Mouse (Mus musculus): ENCODE measurements at regions not wholly inside any gene's neighbourhood (a gene's known extent, or its start where the extent isn't known, plus 50 kb on each side); places are given as distances from the start of the nearest gene placed in this dataset.

DNA sequence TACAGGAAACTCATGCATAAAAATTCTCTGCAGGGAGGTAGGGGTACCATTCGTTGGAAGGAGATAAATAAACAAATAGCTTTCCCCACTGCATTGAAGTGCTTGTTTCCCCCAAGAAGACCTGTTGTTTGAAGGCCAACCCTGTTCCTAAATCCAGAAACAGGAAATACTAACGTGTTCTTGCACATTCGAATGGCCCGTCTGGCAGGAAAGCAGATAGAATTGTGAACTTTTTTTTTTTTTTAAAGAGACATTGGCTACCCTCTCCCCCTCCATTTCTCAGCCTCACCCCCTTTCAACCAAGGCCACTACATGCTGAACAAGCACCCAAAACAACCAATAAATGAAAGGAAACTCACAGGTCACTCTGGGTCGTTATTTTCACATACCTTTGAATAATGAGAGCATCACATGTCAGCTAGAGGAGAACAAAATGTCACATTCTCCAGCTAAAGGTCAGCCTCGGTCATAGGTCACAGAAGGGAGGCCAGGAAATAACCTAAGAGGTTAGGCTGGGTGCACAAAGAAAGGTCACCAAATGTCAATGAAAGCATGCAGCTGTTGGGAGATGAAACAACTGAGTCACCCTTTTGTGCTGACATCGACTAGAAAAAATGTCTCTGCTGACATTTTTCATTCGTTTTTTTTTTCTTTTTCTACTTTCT, 250.8 kb upstream of the Usp25 start:
- Histone ChIP-seq H3K27me3 (ENCODE audit: control insufficient read depth, insufficient read depth, low read length) (no peaks in the 10 kb centered on the region), H3K27ac (ENCODE audit: control insufficient read depth, insufficient read depth, low read depth, low read length) (no peak overlapping the region), H3K36me3 (ENCODE audit: control insufficient read depth, insufficient read depth, low read length) (no peaks in the 10 kb centered on the region), H3K4me3 (ENCODE audit: control insufficient read depth, low read depth, low read length) (no peak overlapping the region), H3K4me1 (ENCODE audit: control insufficient read depth, insufficient read depth, low read length) (no peaks in the 10 kb centered on the region)
- TF ChIP-seq CTCF (IDR thresholded peaks at IDR 0.05; ENCODE audit: control insufficient read depth, insufficient read depth, insufficient replicate concordance, low read depth, low read length) (no peak), POLR2A (IDR thresholded peaks at IDR 0.05; ENCODE audit: control insufficient read depth, low read depth, low read length) (no peak)

DNA sequence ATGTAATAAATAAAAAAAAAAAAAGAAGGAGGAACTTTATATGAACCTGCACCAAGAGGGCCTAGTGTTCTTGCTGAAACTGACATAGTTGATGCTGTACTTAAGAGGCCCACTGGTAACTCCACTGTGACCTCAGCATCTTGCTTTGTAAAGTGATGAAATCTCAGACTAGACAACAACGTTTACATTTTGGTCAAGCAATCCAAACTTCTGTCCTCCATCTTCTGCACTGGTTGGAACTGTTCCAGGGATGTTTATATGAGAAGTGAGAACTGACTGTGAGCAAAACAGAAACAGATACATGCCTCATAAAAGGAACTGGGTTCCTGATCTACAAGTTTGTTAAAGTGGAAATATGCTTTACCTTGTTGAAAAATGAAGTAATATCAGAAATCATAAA, 251.7 kb upstream of the Usp25 start:
- Histone ChIP-seq H3K27ac (ENCODE audit: control insufficient read depth, insufficient read depth, low read depth, low read length) (no peak overlapping the region), H3K4me1 (ENCODE audit: control insufficient read depth, insufficient read depth, low read length) (no peaks in the 10 kb centered on the region), H3K4me3 (ENCODE audit: control insufficient read depth, low read depth, low read length) (no peak overlapping the region), H3K27me3 (ENCODE audit: control insufficient read depth, insufficient read depth, low read length) (no peaks in the 10 kb centered on the region), H3K36me3 (ENCODE audit: control insufficient read depth, insufficient read depth, low read length) (no peaks in the 10 kb centered on the region)
- TF ChIP-seq CTCF (IDR thresholded peaks at IDR 0.05; ENCODE audit: control insufficient read depth, insufficient read depth, insufficient replicate concordance, low read depth, low read length) (no peak), POLR2A (IDR thresholded peaks at IDR 0.05; ENCODE audit: control insufficient read depth, low read depth, low read length) (no peak)

DNA sequence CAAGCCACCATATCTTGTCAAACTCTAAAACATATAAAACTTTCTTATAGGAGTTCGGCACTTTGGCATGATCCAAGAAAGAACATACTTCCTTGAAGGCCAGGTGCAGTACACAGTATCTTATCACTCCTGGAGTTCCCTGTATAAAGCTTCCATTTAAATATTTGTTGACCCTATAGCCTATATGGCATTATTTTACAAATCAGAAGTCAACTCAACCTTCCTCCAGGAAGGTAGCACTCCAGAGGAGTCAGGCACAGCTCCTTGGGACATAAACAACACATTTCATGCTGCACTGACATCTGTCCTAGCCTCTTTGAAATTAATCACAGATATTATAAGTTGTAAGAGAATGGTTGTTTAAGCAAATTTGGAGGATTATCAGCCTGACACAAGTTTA, 252.5 kb upstream of the Usp25 start:
- no peaks in the 10 kb centered on the region for H3K4me1 ChIP-seq (ENCODE audit: control insufficient read depth, insufficient read depth, low read length)
- no peaks in the 10 kb centered on the region for H3K36me3 ChIP-seq (ENCODE audit: control insufficient read depth, insufficient read depth, low read length)
- H3K27ac ChIP-seq (ENCODE audit: control insufficient read depth, insufficient read depth, low read depth, low read length) = no peak overlapping the region
- TF ChIP-seq CTCF (IDR thresholded peaks at IDR 0.05; ENCODE audit: control insufficient read depth, insufficient read depth, insufficient replicate concordance, low read depth, low read length) = no peak
- no peak for TF ChIP-seq POLR2A (IDR thresholded peaks at IDR 0.05; ENCODE audit: control insufficient read depth, low read depth, low read length)
- no peaks in the 10 kb centered on the region for H3K27me3 ChIP-seq (ENCODE audit: control insufficient read depth, insufficient read depth, low read length)
- no peak overlapping the region for H3K4me3 ChIP-seq (ENCODE audit: control insufficient read depth, low read depth, low read length)

DNA sequence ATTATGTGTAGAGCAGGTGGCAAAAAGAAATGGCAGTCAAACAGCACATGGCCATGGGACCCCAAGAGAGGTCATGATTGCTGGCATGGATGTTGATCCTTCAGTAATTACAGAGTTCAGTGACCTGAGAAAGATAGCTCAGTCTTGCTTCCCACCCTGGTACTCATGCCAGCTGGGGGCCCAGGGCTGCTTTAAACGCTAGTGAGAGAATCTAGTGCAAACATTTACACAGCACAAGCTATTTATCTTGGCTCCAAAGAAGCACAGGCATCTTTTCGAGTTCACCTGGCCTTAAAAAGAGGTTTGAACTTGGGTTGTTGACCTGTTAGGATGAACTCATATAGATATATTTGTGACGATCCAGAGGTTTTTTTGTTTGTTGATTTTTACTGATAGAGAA, 258.6 kb upstream of the Usp25 start:
- Histone ChIP-seq H3K27me3 (ENCODE audit: control insufficient read depth, insufficient read depth, low read length) (no peaks in the 10 kb centered on the region), H3K4me3 (ENCODE audit: control insufficient read depth, low read depth, low read length) (no peak overlapping the region), H3K36me3 (ENCODE audit: control insufficient read depth, insufficient read depth, low read length) (no peaks in the 10 kb centered on the region), H3K4me1 (ENCODE audit: control insufficient read depth, insufficient read depth, low read length) (no peaks in the 10 kb centered on the region), H3K27ac (ENCODE audit: control insufficient read depth, insufficient read depth, low read depth, low read length) (no peak overlapping the region)
- TF ChIP-seq CTCF (IDR thresholded peaks at IDR 0.05; ENCODE audit: control insufficient read depth, insufficient read depth, insufficient replicate concordance, low read depth, low read length) = no peak
- TF ChIP-seq POLR2A (IDR thresholded peaks at IDR 0.05; ENCODE audit: control insufficient read depth, low read depth, low read length) = no peak

DNA sequence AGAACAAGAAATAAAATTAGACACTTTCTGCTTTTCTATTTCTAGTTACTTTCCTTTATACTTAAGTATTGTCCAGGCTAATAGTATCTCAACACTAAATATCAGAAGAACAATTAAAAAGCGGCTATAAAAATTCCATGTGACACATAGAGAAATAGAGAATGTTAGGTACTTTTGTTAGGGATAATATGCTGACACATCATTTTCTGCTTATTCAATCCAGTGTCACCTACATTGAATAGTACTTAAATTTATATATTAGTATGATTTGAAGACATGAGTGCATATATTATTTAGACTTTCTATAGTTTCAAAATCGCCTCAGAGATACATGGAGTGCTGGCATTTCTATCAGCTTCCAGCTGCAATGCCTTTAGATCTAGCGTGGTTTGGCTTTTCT, 267.1 kb upstream of the Usp25 start:
- H3K4me1 ChIP-seq (ENCODE audit: control insufficient read depth, insufficient read depth, low read length) = no peaks in the 10 kb centered on the region
- no peak overlapping the region for H3K4me3 ChIP-seq (ENCODE audit: control insufficient read depth, low read depth, low read length)
- no peaks in the 10 kb centered on the region for H3K27me3 ChIP-seq (ENCODE audit: control insufficient read depth, insufficient read depth, low read length)
- no peak overlapping the region for H3K27ac ChIP-seq (ENCODE audit: control insufficient read depth, insufficient read depth, low read depth, low read length)
- no peaks in the 10 kb centered on the region for H3K36me3 ChIP-seq (ENCODE audit: control insufficient read depth, insufficient read depth, low read length)
- TF ChIP-seq POLR2A (IDR thresholded peaks at IDR 0.05; ENCODE audit: control insufficient read depth, low read depth, low read length) = no peak
- TF ChIP-seq CTCF (IDR thresholded peaks at IDR 0.05; ENCODE audit: control insufficient read depth, insufficient read depth, insufficient replicate concordance, low read depth, low read length) = no peak

DNA sequence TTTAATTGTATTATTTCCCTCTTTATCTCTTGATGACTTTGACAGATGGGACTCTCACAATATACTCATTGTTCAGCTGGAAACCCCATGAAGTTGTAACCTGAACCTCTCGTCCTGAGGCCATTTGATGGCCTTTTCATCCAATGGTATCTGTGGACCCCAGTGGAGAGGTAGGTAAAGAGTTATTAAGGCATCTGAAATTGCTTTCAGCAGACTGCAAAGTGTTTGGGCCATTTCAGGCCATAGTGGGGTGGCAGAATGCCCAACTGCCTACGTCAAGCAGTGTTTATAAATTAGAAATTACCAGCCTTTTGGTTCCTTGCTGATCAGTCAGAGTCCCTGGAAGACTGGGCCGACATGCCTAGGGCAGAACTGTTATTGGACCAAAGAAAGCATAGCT, 272.4 kb upstream of the Usp25 start:
- Histone ChIP-seq H3K4me1 (ENCODE audit: control insufficient read depth, insufficient read depth, low read length) (no peaks in the 10 kb centered on the region), H3K27ac (ENCODE audit: control insufficient read depth, insufficient read depth, low read depth, low read length) (no peak overlapping the region), H3K4me3 (ENCODE audit: control insufficient read depth, low read depth, low read length) (no peak overlapping the region), H3K27me3 (ENCODE audit: control insufficient read depth, insufficient read depth, low read length) (no peaks in the 10 kb centered on the region), H3K36me3 (ENCODE audit: control insufficient read depth, insufficient read depth, low read length) (no peaks in the 10 kb centered on the region)
- no peak for TF ChIP-seq POLR2A (IDR thresholded peaks at IDR 0.05; ENCODE audit: control insufficient read depth, low read depth, low read length)
- no peak for TF ChIP-seq CTCF (IDR thresholded peaks at IDR 0.05; ENCODE audit: control insufficient read depth, insufficient read depth, insufficient replicate concordance, low read depth, low read length)

DNA sequence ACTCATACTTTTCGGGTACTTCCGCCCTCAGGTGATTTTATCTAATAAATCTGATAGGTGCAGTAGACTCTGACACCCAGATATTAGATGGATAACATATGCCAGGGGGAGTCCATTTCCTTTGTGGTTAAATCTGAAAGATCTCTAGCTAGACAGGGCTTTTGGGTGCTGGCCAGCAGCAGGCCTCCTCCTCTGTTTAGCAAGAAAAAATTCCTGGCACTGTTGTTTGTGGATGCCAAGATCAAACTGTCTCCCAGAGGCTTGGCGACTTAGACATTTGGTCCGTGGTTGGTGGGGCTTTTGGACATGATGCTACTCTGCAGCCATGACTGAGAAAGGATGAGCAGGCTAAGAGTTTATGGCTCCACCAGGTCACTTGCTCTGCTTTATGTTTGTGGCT, 287.5 kb upstream of the Usp25 start:
- no peaks in the 10 kb centered on the region for H3K27me3 ChIP-seq (ENCODE audit: control insufficient read depth, insufficient read depth, low read length)
- no peak overlapping the region for H3K4me3 ChIP-seq (ENCODE audit: control insufficient read depth, low read depth, low read length)
- H3K27ac ChIP-seq (ENCODE audit: control insufficient read depth, insufficient read depth, low read depth, low read length) = no peak overlapping the region
- H3K36me3 ChIP-seq (ENCODE audit: control insufficient read depth, insufficient read depth, low read length) = no peaks in the 10 kb centered on the region
- TF ChIP-seq POLR2A (IDR thresholded peaks at IDR 0.05; ENCODE audit: control insufficient read depth, low read depth, low read length) = no peak
- TF ChIP-seq CTCF (IDR thresholded peaks at IDR 0.05; ENCODE audit: control insufficient read depth, insufficient read depth, insufficient replicate concordance, low read depth, low read length) = no peak
- H3K4me1 ChIP-seq (ENCODE audit: control insufficient read depth, insufficient read depth, low read length) = no peaks in the 10 kb centered on the region

DNA sequence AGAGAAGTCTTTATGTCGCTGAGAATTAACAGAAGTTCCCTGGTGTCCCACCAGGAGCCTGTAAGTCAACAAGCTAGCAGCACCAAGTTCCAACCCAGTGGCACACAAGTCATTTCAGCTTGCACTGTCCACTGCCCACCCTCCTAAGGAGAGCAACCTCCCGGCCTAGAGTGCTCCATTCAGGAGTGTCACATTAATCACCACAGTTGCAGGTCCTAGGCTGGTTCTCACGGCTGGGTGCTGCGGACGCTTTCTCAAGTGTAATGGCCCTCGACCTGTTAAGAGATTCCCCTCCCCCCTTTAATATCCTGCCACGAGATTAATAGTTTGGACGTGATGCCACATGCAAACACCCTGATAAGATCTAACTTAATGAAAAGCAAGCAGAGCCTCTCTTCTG, 288.2 kb upstream of the Usp25 start:
- Histone ChIP-seq H3K27me3 (ENCODE audit: control insufficient read depth, insufficient read depth, low read length) (no peaks in the 10 kb centered on the region), H3K4me1 (ENCODE audit: control insufficient read depth, insufficient read depth, low read length) (no peaks in the 10 kb centered on the region), H3K4me3 (ENCODE audit: control insufficient read depth, low read depth, low read length) (no peak overlapping the region), H3K27ac (ENCODE audit: control insufficient read depth, insufficient read depth, low read depth, low read length) (no peak overlapping the region), H3K36me3 (ENCODE audit: control insufficient read depth, insufficient read depth, low read length) (no peaks in the 10 kb centered on the region)
- TF ChIP-seq CTCF (IDR thresholded peaks at IDR 0.05; ENCODE audit: control insufficient read depth, insufficient read depth, insufficient replicate concordance, low read depth, low read length) = no peak
- TF ChIP-seq POLR2A (IDR thresholded peaks at IDR 0.05; ENCODE audit: control insufficient read depth, low read depth, low read length) = no peak
